ENCODE assay signal across 14 mouse cellular contexts in genomic region chr8:111570432-111570831, GRCm38 (mm10). TPM values are rescaled to one million over a fixed set of nuclear protein-coding genes. Genes with fewer than 3 reads are reported as not detected.
DNase-seq lines count a peak whose midpoint lies in the region; ATAC-seq and TF ChIP-seq lines count a peak whose summit lies in the region.
"Had no signal": no experiment of that assay in that cellular context is flagged by ENCODE, and none has a peak within 500 bp of the region (broad histone marks: within the 10 kb centered on the region; RNA-seq: fewer than 3 reads in every experiment).

No protein-coding gene starts in this region.

- ATAC-seq in activated CD4-positive, CD25-positive, alpha-beta regulatory T cell, adult 4 months, result peak; percentile 18
- ATAC-seq in megakaryocyte progenitor cell, adult 5-6 weeks (replicated peaks; ENCODE audit: poor library complexity), result no peak
- ATAC-seq: intestine, embryonic 16.5 days had no signal

- intact Hi-C loops in left cerebral cortex, adult 2 months (cut with DNase I), result no loop called here
- intact Hi-C loops in left cerebral cortex, postnatal 4 days (cut with DNase I), result no loop called here
- intact Hi-C loops in heart, postnatal 36 days (cut with DNase I), result no loop called here

- DNase-seq in left cerebral cortex, adult 2 months (ENCODE audit: extremely low spot score in 1 of 2, low spot score in 2 of 2), result no peak
- DNase-seq in left cerebral cortex, postnatal 4 days, result no peak
- peak; percentile 84 for DNase-seq in CD4-positive, CD25-positive, alpha-beta regulatory T cell, adult 2 months (ENCODE audit: low read depth, low spot score)
- DNase-seq in thymus, postnatal 0 days (ENCODE audit: low spot score), result peak; percentile 64
- no peak for DNase-seq in heart, postnatal 36 days
- DNase-seq: adrenal gland, adult 8-10 months; gastrocnemius, postnatal 36 days; heart, postnatal 4 days; right cerebral cortex, postnatal 25 days had no signal

- H3K4me3 ChIP-seq in left cerebral cortex, adult 2 months, result no peak overlapping the region
- H3K4me3 ChIP-seq: midbrain, embryonic 10.5 days had no signal

- peak overlapping the region; percentile 41; the same call in 1 of the 2 replicates for H3K27ac ChIP-seq in left cerebral cortex, adult 2 months
- H3K27ac ChIP-seq: kidney, postnatal 0 days; midbrain, embryonic 10.5 days had no signal

- TF ChIP-seq CTCF in left cerebral cortex, adult 2 months (IDR thresholded peaks at IDR 0.05), result no peak

RNA-seq across cellular contexts. Expression of gene Znrf1, which starts 34.5 kb away (rescaled TPM):
- total RNA-seq in left cerebral cortex, adult 2 months (2021), result 100 to 1,000 TPM; 166 to 171 TPM
- 100 to 1,000 TPM; 191 to 204 TPM for total RNA-seq in left cerebral cortex, postnatal 4 days (2021)
- 10 to 100 TPM; 31.6 to 41.8 TPM for polyA plus RNA-seq in activated CD4-positive, CD25-positive, alpha-beta regulatory T cell, adult 4 months (2017; shearing (Covaris generic))
- 173 and 227 TPM in 2 replicates for polyA plus RNA-seq in thymus, postnatal 0 days (2015; fragmentation: Nextera tagmentation; extraction: Ambion mirVana)
- total RNA-seq in megakaryocyte progenitor cell, adult 5-6 weeks (2015), result 71.1 and 76.6 TPM in 2 replicates
- 57.9 and 66.1 TPM in 2 replicates for total RNA-seq in megakaryocyte progenitor cell, adult 5-6 weeks (2017)
- total RNA-seq in heart, postnatal 36 days (2021), result 10 to 100 TPM; 56.4 to 59.3 TPM

RNA-seq across cellular contexts. Expression of gene Wdr59, which starts 48.5 kb away (rescaled TPM):
- 10 to 100 TPM; 18.9 to 20.0 TPM for total RNA-seq in left cerebral cortex, adult 2 months (2021)
- 10 to 100 TPM; 23.9 to 25.5 TPM for total RNA-seq in left cerebral cortex, postnatal 4 days (2021)
- polyA plus RNA-seq in activated CD4-positive, CD25-positive, alpha-beta regulatory T cell, adult 4 months (2017; shearing (Covaris generic)), result 1 to 10 TPM; 4.2 to 4.5 TPM
- polyA plus RNA-seq in thymus, postnatal 0 days (2015; fragmentation: Nextera tagmentation; extraction: Ambion mirVana), result 3.0 and 3.9 TPM in 2 replicates
- total RNA-seq in megakaryocyte progenitor cell, adult 5-6 weeks (2015), result 4.5 and 6.8 TPM in 2 replicates
- 5.7 and 6.3 TPM in 2 replicates for total RNA-seq in megakaryocyte progenitor cell, adult 5-6 weeks (2017)
- total RNA-seq in heart, postnatal 36 days (2021), result 1 to 10 TPM; 7.4 to 8.5 TPM

RNA-seq across cellular contexts. Expression of gene Ldhd, which starts 59.7 kb away (rescaled TPM):
- 10 to 100 TPM; 10.1 to 10.8 TPM for total RNA-seq in left cerebral cortex, adult 2 months (2021)
- 1 to 10 TPM in 1 of 2 experiments, under 1 TPM in 1; 0.54 to 1.1 TPM for total RNA-seq in left cerebral cortex, postnatal 4 days (2021)
- polyA plus RNA-seq in activated CD4-positive, CD25-positive, alpha-beta regulatory T cell, adult 4 months (2017; shearing (Covaris generic)), result 1 to 10 TPM in 1 of 2 experiments, under 1 TPM in 1; 0.18 to 1.2 TPM
- 3.8 and 3.9 TPM in 2 replicates for polyA plus RNA-seq in thymus, postnatal 0 days (2015; fragmentation: Nextera tagmentation; extraction: Ambion mirVana)
- 0.10 and 0.15 TPM in 2 replicates for total RNA-seq in megakaryocyte progenitor cell, adult 5-6 weeks (2015)
- 0.14 TPM in 1 of 2 replicates, not detected in the other for total RNA-seq in megakaryocyte progenitor cell, adult 5-6 weeks (2017)
- 10 to 100 TPM; 36.7 to 43.6 TPM for total RNA-seq in heart, postnatal 36 days (2021)

Comparison
In these comparisons a context has a peak if more than half of its experiments do, and no peak if none do; other contexts are left out.
1. RNA of gene Ldhd, which starts 59.7 kb away (total RNA-seq): 36.7 to 43.6 TPM in heart, postnatal 36 days and 10.1 to 10.8 TPM in left cerebral cortex, adult 2 months; 0.54 to 1.1 TPM in left cerebral cortex, postnatal 4 days and 0.10 to 0.15 TPM in megakaryocyte progenitor cell, adult 5-6 weeks; every median in the first group is over 4 times any median in the second.
2. DNase-seq: peak in CD4-positive, CD25-positive, alpha-beta regulatory T cell, adult 2 months (single experiment) and thymus, postnatal 0 days (single experiment); none in left cerebral cortex, adult 2 months (0 of 2), left cerebral cortex, postnatal 4 days (single experiment) and heart, postnatal 36 days (0 of 2).